Mouse (Mus musculus): Measurements from ENCODE around the gene Prelid1. TPM values are rescaled to one million over a fixed set of nuclear protein-coding genes. Genes with fewer than 3 reads are reported as not detected.

Prelid1 gene
- polyA plus RNA-seq, 1 experiment: not detected

GRCm38 (mm10) chr13:55329683-55330566, 9.6 kb downstream of the Prelid1 start, which contains the start of gene Mxd3:
Gene Mxd3 (minus strand): TSS chr13:55329823.
- Histone ChIP-seq H3K27ac (ENCODE audit: insufficient read depth, low read depth, low read length) (no peak within 1 kb of the TSS), H3K4me3 (ENCODE audit: insufficient read depth, low read depth, low read length) (peak within 1 kb of the TSS; percentile 74), H3K4me1 (ENCODE audit: control insufficient read depth, insufficient read depth, low read length) (peaks cover 19% of the 10 kb centered on the region)
- under 1% methylated on average over 82 of the region's 82 CpGs for WGBS
- no peak for TF ChIP-seq CTCF (IDR thresholded peaks at IDR 0.05; ENCODE audit: insufficient read depth, low read depth, low read length)

DNA sequence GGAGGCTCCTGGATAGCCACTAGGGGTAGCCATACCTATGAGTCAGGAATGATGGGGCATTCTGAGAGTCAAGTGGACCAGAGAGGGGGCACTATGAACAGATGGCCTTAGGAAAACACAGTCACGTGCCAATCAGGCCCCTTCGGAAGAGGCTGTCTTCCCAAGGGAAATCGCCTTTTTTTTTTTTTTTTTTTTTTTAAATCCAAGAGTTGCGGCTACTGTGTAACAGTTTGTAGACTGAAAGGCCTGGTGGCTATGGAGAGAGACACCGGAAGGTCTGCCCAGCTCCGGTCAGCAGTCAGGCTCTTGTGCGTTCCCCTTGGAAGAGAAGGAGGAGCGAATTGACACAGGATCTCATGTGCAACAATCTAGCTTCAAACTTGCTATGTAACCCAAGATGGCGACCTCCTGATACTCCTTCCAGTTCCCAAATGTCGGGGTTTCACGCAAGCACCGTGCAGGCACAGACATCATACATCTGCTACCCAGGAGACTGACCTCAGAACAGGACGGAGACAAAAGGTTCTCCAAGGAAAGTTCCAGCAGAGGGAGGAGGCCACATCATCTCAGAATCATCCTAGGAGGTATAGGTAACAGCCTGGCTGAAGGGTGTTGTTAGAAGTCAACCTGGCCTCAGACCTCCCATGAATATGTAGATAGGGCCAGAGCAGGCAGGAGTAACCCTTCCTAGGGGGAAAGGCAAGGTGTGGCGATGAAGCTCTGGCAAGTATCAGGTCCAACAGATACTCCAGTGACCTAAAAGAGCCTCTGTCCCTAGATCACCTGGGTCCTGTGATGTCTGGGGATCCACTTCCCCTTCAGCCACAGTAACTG, 10.5 kb downstream of the Prelid1 start:
- no peak for TF ChIP-seq POLR2A (IDR thresholded peaks at IDR 0.05; ENCODE audit: insufficient read depth, low read depth, low read length)
- no peak for TF ChIP-seq CTCF (IDR thresholded peaks at IDR 0.05; ENCODE audit: insufficient read depth, low read depth, low read length)
- H3K4me1 ChIP-seq (ENCODE audit: control insufficient read depth, insufficient read depth, low read length): peaks cover 19% of the 10 kb centered on the region
- no peak overlapping the region for H3K27ac ChIP-seq (ENCODE audit: insufficient read depth, low read depth, low read length)
- peak overlapping the region; percentile 74 for H3K4me3 ChIP-seq (ENCODE audit: insufficient read depth, low read depth, low read length)
- 61% methylated on average over 14 of the region's 14 CpGs for WGBS

DNA sequence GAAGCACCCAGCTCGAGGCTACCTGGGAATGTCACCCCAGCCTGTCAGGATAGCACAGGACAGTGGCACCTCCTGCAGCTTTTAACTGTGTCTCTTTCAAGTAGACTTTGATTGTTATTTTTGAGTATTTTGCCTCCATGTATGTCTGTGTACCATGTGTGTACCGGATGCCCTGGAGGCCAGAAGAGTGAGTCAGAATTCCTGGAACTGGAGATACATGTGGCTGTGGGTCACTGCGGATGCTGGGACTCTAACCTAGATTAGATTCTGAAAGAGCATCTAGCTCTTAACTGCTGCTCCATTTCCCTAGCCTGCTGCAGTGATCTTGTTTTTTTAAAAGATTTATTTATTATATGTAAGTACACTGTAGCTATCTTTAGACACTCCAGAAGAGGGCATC, 12.0 kb downstream of the Prelid1 start:
- H3K4me1 ChIP-seq (ENCODE audit: control insufficient read depth, insufficient read depth, low read length): peaks cover 14% of the 10 kb centered on the region
- WGBS: 92% methylated on average over 3 of the region's 3 CpGs
- no peak overlapping the region for H3K4me3 ChIP-seq (ENCODE audit: insufficient read depth, low read depth, low read length)
- TF ChIP-seq POLR2A (IDR thresholded peaks at IDR 0.05; ENCODE audit: insufficient read depth, low read depth, low read length): no peak
- no peak for TF ChIP-seq CTCF (IDR thresholded peaks at IDR 0.05; ENCODE audit: insufficient read depth, low read depth, low read length)
- no peak overlapping the region for H3K27ac ChIP-seq (ENCODE audit: insufficient read depth, low read depth, low read length)

GRCm38 (mm10) chr13:55335701-55336100, 15.4 kb downstream of the Prelid1 start:
- WGBS: 90% methylated on average over 4 of the region's 4 CpGs
- H3K4me1 ChIP-seq (ENCODE audit: control insufficient read depth, insufficient read depth, low read length): no peaks in the 10 kb centered on the region
- H3K4me3 ChIP-seq (ENCODE audit: insufficient read depth, low read depth, low read length): no peak overlapping the region
- no peak overlapping the region for H3K27ac ChIP-seq (ENCODE audit: insufficient read depth, low read depth, low read length)
- TF ChIP-seq CTCF (IDR thresholded peaks at IDR 0.05; ENCODE audit: insufficient read depth, low read depth, low read length) (no peak), POLR2A (IDR thresholded peaks at IDR 0.05; ENCODE audit: insufficient read depth, low read depth, low read length) (no peak)

DNA sequence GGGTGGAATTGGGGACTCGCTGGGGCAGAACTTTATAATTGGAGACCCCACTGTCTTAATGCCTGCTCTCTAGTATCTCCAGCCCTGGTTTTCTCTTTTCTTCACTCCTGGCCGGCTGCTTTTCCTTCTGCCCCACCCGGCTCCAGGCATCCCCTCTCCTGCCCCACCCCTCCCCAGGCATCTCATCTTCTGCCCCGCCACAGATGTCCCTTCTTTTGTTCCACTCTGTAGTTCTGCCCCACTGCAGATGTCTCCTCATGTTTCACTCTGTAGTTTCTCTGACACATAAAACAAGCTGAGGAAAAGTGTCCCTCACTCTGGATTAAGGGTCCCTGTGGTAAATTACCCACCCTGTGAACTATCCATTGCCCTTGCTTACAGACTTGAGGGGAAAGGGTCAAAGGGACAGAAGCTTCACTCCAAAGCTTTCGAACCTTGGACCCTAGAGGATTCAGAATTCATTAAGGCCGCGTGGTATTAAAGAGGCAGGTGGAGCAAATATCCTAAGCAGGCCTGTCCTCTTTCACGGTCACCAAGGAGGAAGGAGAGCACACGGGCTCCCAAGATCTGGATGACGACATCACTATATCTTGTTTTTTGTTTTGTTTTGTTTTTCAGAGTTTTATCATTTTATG, 17.2 kb downstream of the Prelid1 start:
- WGBS: 76% methylated on average over 10 of the region's 10 CpGs
- no peaks in the 10 kb centered on the region for H3K4me1 ChIP-seq (ENCODE audit: control insufficient read depth, insufficient read depth, low read length)
- H3K4me3 ChIP-seq (ENCODE audit: insufficient read depth, low read depth, low read length): no peak overlapping the region
- H3K27ac ChIP-seq (ENCODE audit: insufficient read depth, low read depth, low read length): no peak overlapping the region
- TF ChIP-seq CTCF (IDR thresholded peaks at IDR 0.05; ENCODE audit: insufficient read depth, low read depth, low read length): no peak
- TF ChIP-seq POLR2A (IDR thresholded peaks at IDR 0.05; ENCODE audit: insufficient read depth, low read depth, low read length): no peak

- no peak overlapping the region for H3K4me3 ChIP-seq (ENCODE audit: insufficient read depth, low read depth, low read length)
- no peaks in the 10 kb centered on the region for H3K4me1 ChIP-seq (ENCODE audit: control insufficient read depth, insufficient read depth, low read length)
- WGBS: 57% methylated on average over 12 of the region's 12 CpGs
- no peak for TF ChIP-seq POLR2A (IDR thresholded peaks at IDR 0.05; ENCODE audit: insufficient read depth, low read depth, low read length)
- no peak for TF ChIP-seq CTCF (IDR thresholded peaks at IDR 0.05; ENCODE audit: insufficient read depth, low read depth, low read length)
- H3K27ac ChIP-seq (ENCODE audit: insufficient read depth, low read depth, low read length): no peak overlapping the region
These were observed 18.1 kb downstream of the Prelid1 start for GRCm38 (mm10) chr13:55338131-55339054.

DNA sequence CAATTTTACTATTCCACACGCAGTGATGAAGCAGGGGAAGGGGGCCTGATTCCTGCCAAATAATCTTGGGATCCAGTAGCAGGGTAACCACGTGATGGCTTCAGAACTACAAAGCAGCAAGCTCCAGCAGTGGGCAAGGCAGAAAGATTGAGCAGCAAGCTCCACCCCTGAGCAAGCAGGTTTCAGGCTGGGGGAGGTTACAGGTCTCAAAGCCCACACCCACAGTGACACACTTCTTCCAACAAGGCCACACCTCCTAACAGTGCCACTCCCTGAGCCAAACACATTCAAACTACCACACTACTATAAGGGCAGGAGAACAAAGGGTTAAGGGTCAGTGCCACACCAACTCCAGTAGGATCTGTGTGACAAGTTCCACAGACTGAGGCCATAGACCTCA, 19.0 kb downstream of the Prelid1 start:
- Histone ChIP-seq H3K27ac (ENCODE audit: insufficient read depth, low read depth, low read length) (no peak overlapping the region), H3K4me3 (ENCODE audit: insufficient read depth, low read depth, low read length) (no peak overlapping the region), H3K4me1 (ENCODE audit: control insufficient read depth, insufficient read depth, low read length) (peaks cover 3% of the 10 kb centered on the region)
- 26% methylated on average over 2 of the region's 2 CpGs for WGBS
- TF ChIP-seq CTCF (IDR thresholded peaks at IDR 0.05; ENCODE audit: insufficient read depth, low read depth, low read length) (no peak), POLR2A (IDR thresholded peaks at IDR 0.05; ENCODE audit: insufficient read depth, low read depth, low read length) (no peak)

DNA sequence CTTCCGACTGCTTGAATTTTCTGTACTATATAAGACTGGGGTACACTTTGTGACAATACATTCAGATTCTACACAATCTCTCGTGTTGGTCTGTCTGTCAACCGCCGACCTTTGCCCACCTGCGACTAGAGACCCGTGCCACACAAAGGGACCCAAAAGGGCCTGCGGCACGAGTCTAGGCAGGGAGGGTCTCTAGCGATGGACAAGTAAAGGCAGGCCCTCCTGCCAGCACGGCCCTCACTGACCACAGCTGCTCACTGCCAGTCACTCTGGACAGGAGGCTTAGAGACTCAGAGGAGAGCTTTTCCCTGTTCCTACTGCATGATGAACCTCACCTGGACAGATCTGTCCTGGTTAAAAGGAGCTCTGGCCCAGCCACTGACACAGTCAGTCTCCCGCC, 22.2 kb downstream of the Prelid1 start:
- Histone ChIP-seq H3K27ac (ENCODE audit: insufficient read depth, low read depth, low read length) (no peak overlapping the region), H3K4me1 (ENCODE audit: control insufficient read depth, insufficient read depth, low read length) (peaks cover 3% of the 10 kb centered on the region), H3K4me3 (ENCODE audit: insufficient read depth, low read depth, low read length) (no peak overlapping the region)
- TF ChIP-seq POLR2A (IDR thresholded peaks at IDR 0.05; ENCODE audit: insufficient read depth, low read depth, low read length) (no peak), CTCF (IDR thresholded peaks at IDR 0.05; ENCODE audit: insufficient read depth, low read depth, low read length) (no peak)
- 46% methylated on average over 11 of the region's 11 CpGs for WGBS
